Mouse (Mus musculus): Measurements from ENCODE around the gene Gga2.

The Gga2 gene

DNA sequence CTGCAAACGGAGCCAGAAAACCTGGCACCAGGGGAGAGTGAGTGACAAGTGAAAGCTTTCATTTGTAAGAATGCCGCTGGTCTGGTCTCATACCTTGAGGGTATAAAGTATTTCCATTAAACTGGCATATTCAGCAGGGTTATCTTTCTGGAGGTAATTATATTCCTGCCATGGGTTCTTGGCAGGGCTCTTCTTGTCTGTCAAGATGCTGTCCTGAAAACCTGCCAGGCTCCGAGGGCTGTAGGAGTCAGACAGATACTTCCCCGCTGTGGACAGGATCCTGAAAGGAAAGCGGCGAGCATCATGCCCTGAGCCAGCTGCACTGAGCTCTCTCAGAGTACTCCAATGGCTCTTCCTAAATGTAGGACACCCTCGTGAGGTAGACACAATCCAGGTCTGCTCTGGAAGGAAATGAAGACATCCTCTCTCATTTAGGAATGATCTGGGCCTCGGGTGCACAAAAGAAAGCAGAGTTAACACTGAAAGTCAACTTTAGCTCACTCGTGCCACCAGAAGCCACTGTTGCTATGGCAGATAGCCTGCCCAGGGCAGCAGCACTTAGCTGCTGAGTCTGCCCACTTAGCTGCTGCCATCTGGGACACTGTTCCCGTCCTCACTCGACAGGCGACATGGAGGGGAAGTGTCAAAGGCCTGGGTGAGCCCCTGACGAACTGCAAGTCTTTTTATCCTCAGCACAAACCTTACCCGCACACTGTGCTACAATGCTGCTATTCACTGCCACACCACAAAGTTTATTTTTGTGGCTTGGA, 84.0 kb downstream of the Gga2 start:
- no peak for DNase-seq (ENCODE audit: low read depth, low spot score)

All from mesoderm, embryonic 11.5 days (tissue).